Mouse (Mus musculus) stomach, postnatal 0 days (tissue): ENCODE data around the gene Tmem8. TPM values are rescaled to one million over a fixed set of nuclear protein-coding genes. Genes with fewer than 3 reads are reported as not detected.

ENCODE experiments used
- ATAC-seq: fragments of 200-750 bp; cut with Nextera tagmentation; 2 replicates; pipeline ENCODE4 v1.8.0; 2017; ENCODE audit not compliant: low FRiP score, low TSS enrichment
- DNase-seq: peaks from one replicate; pipeline ENCODE4 v3.0.0-alpha.2; 2016; ENCODE audit warnings: low spot score
- H3K27ac ChIP-seq: fragments of 300-500 bp; sonication (generic); replicated peaks from 2 replicates; pipeline ENCODE4 v1.5.1; 2014; ENCODE audit warnings: mild to moderate bottlenecking, control low read depth
- H3K27me3 ChIP-seq: fragments of 300-500 bp; sonication (generic); 2 replicates; pipeline ENCODE4 v1.6.1; 2014; ENCODE audit warnings: low read length; ENCODE audit not compliant: control insufficient read depth, insufficient read depth
- H3K36me3 ChIP-seq: fragments of 300-500 bp; sonication (generic); 2 replicates; pipeline ENCODE4 v1.6.1; 2014; ENCODE audit warnings: low read length, mixed read lengths; ENCODE audit not compliant: control insufficient read depth, insufficient read depth
- H3K4me1 ChIP-seq: fragments of 300-500 bp; sonication (generic); replicated peaks from 2 replicates; pipeline ENCODE4 v1.6.1; 2014; ENCODE audit warnings: antibody characterized with exemption; ENCODE audit not compliant: control insufficient read depth, insufficient read depth
- H3K4me2 ChIP-seq: fragments of 300-500 bp; sonication (generic); replicated peaks from 2 replicates; pipeline ENCODE4 v1.6.1; 2014; ENCODE audit warnings: low read depth, mild to moderate bottlenecking, control low read depth, moderate library complexity
- H3K4me3 ChIP-seq: fragments of 300-500 bp; sonication (generic); 2 replicates; pipeline ENCODE4 v1.5.1; 2014; ENCODE audit warnings: low read depth, low read length, control low read depth
- H3K9ac ChIP-seq: fragments of 300-500 bp; sonication (generic); 2 replicates; pipeline ENCODE4 v1.6.1; 2014; ENCODE audit warnings: mild to moderate bottlenecking, low read length, control low read depth, mixed read lengths
- H3K9me3 ChIP-seq: fragments of 300-500 bp; sonication (generic); 2 replicates; pipeline ENCODE4 v1.6.1; 2016; ENCODE audit warnings: low read length; ENCODE audit not compliant: control insufficient read depth
- CTCF ChIP-seq: IDR thresholded peaks from 2 replicates; pipeline ENCODE4 v1.5.1; 2016; ENCODE audit warnings: antibody characterized with exemption, low read depth, mild to moderate bottlenecking, moderate library complexity
- EP300 ChIP-seq: optimal IDR thresholded peaks from 2 replicates; pipeline ENCODE3; 2016; ENCODE audit warnings: antibody characterized with exemption
- WGBS: fragments of 180-500 bp; shearing (Covaris S2); extraction: QIAGEN DNeasy Blood & Tissue Kit; methylation state at CpG from one replicate; pipeline ENCODE4 v1.1.7; 2014; 5-methylcytosine and 5-hydroxymethylcytosine counted together
- polyA plus RNA-seq: library from polyadenylated mRNA; unstranded; fragments of >200 nt; fragmentation: Nextera tagmentation; extraction: Ambion mirVana; gene quantifications from 2 replicates; pipeline ENCODE4 v1.2.1, GENCODE M21; 2015

Tmem8 gene
- 16.1 and 17.5 TPM in 2 replicates for polyA plus RNA-seq

- H3K27me3 ChIP-seq, result peaks cover 9% of the 10 kb centered on the region
- H3K9me3 ChIP-seq, result no peaks in the 10 kb centered on the region
- peak within 1 kb of the TSS; percentile 89 for H3K27ac ChIP-seq
- H3K9ac ChIP-seq, result peak within 1 kb of the TSS; percentile 73
- DNase-seq, result peak; percentile 90
- peak; percentile 65 for ATAC-seq
- H3K4me2 ChIP-seq, result peak within 1 kb of the TSS; percentile 92
- WGBS, result under 1% methylated on average over 44 of the region's 75 CpGs
- no peaks in the 10 kb centered on the region for H3K4me1 ChIP-seq
- peak within 1 kb of the TSS; percentile 61 for H3K4me3 ChIP-seq
- TF ChIP-seq EP300, result no peak
- peak; percentile 51 for TF ChIP-seq CTCF
- no peaks in the 10 kb centered on the region for H3K36me3 ChIP-seq
Observed at GRCm38 (mm10) chr17:26113181-26113948, at the start of gene Tmem8. Tmem8 (plus strand) TSS chr17:26113299.

- ATAC-seq (no peak), DNase-seq (no peak)
- no peak overlapping the region for H3K27ac ChIP-seq
- no peak for TF ChIP-seq CTCF
- TF ChIP-seq EP300, result no peak
- H3K4me2 ChIP-seq, result no peak overlapping the region
- no peak overlapping the region for H3K4me3 ChIP-seq
- H3K9me3 ChIP-seq, result no peaks in the 10 kb centered on the region
- H3K27me3 ChIP-seq, result no peaks in the 10 kb centered on the region
- 59% methylated on average over 6 of the region's 6 CpGs for WGBS
- H3K9ac ChIP-seq, result no peak overlapping the region
- peaks cover 2% of the 10 kb centered on the region; the same call in 1 of the 2 replicates for H3K36me3 ChIP-seq
- H3K4me1 ChIP-seq, result peaks cover 10% of the 10 kb centered on the region
Observed at GRCm38 (mm10) chr17:26064916-26065315, 48.2 kb upstream of the Tmem8 start.

GRCm38 (mm10) chr17:26066488-26067020 lies 46.5 kb upstream of the Tmem8 start:
- DNase-seq, result no peak
- WGBS, result 92% methylated on average over 7 of the region's 7 CpGs
- no peaks in the 10 kb centered on the region for H3K27me3 ChIP-seq
- no peak overlapping the region for H3K9ac ChIP-seq
- H3K9me3 ChIP-seq, result no peaks in the 10 kb centered on the region
- peak overlapping the region; percentile 98; the same call in 1 of the 2 replicates for H3K4me2 ChIP-seq
- H3K27ac ChIP-seq, result no peak overlapping the region
- TF ChIP-seq CTCF (no peak), EP300 (no peak)
- H3K36me3 ChIP-seq, result peaks cover 2% of the 10 kb centered on the region; the same call in 1 of the 2 replicates
- H3K4me3 ChIP-seq, result no peak overlapping the region
- no peak for ATAC-seq
- peaks cover 10% of the 10 kb centered on the region for H3K4me1 ChIP-seq

GRCm38 (mm10) chr17:26068024-26068830 lies 44.9 kb upstream of the Tmem8 start:
- peaks cover 2% of the 10 kb centered on the region; the same call in 1 of the 2 replicates for H3K36me3 ChIP-seq
- H3K27ac ChIP-seq, result no peak overlapping the region
- WGBS, result 1% methylated on average over 44 of the region's 44 CpGs
- peak overlapping the region; percentile 79 for H3K9ac ChIP-seq
- H3K4me3 ChIP-seq, result peak overlapping the region; percentile 85
- peak; percentile 11; the same call in 1 of the 2 replicates for ATAC-seq
- peak; percentile 30 for DNase-seq
- peak overlapping the region; percentile 98 for H3K4me2 ChIP-seq
- H3K4me1 ChIP-seq, result peaks cover 10% of the 10 kb centered on the region
- H3K27me3 ChIP-seq, result no peaks in the 10 kb centered on the region
- no peaks in the 10 kb centered on the region for H3K9me3 ChIP-seq
- TF ChIP-seq EP300 (no peak), CTCF (no peak)

- TF ChIP-seq CTCF, result no peak
- Histone ChIP-seq H3K4me2 (peak within 1 kb of the TSS; percentile 98), H3K4me1 (peaks cover 10% of the 10 kb centered on the region), H3K36me3 (peaks cover 2% of the 10 kb centered on the region; the same call in 1 of the 2 replicates), H3K27me3 (no peaks in the 10 kb centered on the region), H3K4me3 (peak within 1 kb of the TSS; percentile 85), H3K9me3 (no peaks in the 10 kb centered on the region), H3K27ac (peak within 1 kb of the TSS; percentile 20; the same call in 1 of the 2 replicates), H3K9ac (peak within 1 kb of the TSS; percentile 79)
- WGBS, result under 1% methylated on average over 71 of the region's 94 CpGs
- peak; percentile 90 for ATAC-seq
- DNase-seq, result peak; percentile 90
Observed at GRCm38 (mm10) chr17:26068831-26069739, 44.0 kb upstream of the Tmem8 start, which contains the start of gene Rab11fip3. Rab11fip3 (minus strand) TSS chr17:26069555.
